Mouse (Mus musculus): ENCODE data around the gene Anapc16. TPM values are rescaled to one million over a fixed set of nuclear protein-coding genes. Genes with fewer than 3 reads are reported as not detected.
A peak's percentile ranks its signal among the peaks of the same experiment; 100 is the strongest.
"Not testable (repeated sequence)": the region's sequence is repeated elsewhere in the genome, so short reads cannot be mapped to it uniquely, and the experiment has no call there.

The Anapc16 gene
- polyA plus RNA-seq, 1 experiment: 62.1 TPM

DNA sequence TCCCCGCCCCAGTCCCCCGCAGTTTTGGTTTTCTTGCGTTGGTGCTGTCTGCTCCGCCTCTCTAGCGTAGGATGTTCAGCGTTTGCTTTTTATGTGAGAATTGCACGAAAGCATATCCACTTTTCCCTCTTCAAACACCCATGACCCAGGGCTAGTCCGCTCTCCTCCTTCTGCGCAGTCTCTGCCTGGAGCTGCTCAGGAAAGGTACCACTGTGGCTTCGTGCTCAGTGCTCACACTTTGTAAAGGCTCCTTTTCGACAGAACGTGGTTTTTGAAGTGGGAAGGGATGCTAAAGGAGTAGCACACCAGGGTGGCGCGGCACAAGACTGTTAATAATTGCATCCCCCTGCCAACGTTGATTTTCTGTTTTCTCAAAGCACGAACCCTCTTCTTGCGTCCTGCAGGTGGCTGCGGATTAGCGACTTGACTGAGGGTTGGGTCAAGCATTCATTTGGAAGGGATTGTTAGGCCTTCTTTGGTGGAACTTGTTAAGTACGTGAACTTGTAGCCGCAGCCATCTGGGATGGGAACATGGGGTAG is 348 bp upstream of the Anapc16 start:
- Histone ChIP-seq H3K27me3 (ENCODE audit: control insufficient read depth, insufficient read depth, low read length) (no peaks in the 10 kb centered on the region), H3K36me3 (ENCODE audit: control insufficient read depth, insufficient read depth, low read length) (peaks cover 5% of the 10 kb centered on the region), H3K4me3 (ENCODE audit: extremely low read depth, insufficient read depth, insufficient read length) (peak overlapping the region; percentile 66), H3K27ac (ENCODE audit: insufficient read depth, low read length) (peak overlapping the region; percentile 85), H3K4me1 (ENCODE audit: control insufficient read depth, insufficient read depth, insufficient read length) (peaks cover 8% of the 10 kb centered on the region; the same call in 1 of the 2 replicates)
- no peak for TF ChIP-seq CTCF (IDR thresholded peaks at IDR 0.05; ENCODE audit: extremely low read depth, insufficient read depth, insufficient read length, insufficient replicate concordance)
- TF ChIP-seq POLR2A (IDR thresholded peaks at IDR 0.05; ENCODE audit: low read depth, low read length): peak; percentile 5
- WGBS: 2% methylated on average over 21 of the region's 21 CpGs
- DNase-seq (ENCODE audit: low read depth in 1 of 2, low spot score in 2 of 2): no peak

DNA sequence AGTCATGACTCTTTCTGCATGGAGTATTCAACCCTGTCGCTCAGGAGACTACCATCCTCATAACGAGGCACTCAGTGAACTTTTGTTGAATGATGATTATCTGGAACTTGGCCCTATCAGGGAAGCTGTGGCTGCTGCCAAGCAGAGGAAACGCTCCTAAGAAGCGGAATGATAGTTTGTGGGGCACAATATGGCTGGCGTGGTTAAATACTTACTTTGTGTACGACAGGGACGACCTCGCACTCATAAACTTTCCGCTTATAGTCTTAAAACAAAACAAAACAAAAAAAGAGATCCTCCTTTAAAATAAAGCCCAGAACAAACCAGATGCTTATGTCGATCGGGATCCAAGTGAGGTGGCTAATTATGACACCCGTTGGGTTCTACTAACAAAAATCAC is 732 bp downstream of the Anapc16 start:
- no peak for DNase-seq (ENCODE audit: low read depth in 1 of 2, low spot score in 2 of 2)
- 2% methylated on average over 12 of the region's 12 CpGs for WGBS
- H3K27ac ChIP-seq (ENCODE audit: insufficient read depth, low read length): peak overlapping the region; percentile 99
- H3K4me1 ChIP-seq (ENCODE audit: control insufficient read depth, insufficient read depth, insufficient read length): peaks cover 8% of the 10 kb centered on the region; the same call in 1 of the 2 replicates
- peaks cover 2% of the 10 kb centered on the region; the same call in 1 of the 2 replicates for H3K36me3 ChIP-seq (ENCODE audit: control insufficient read depth, insufficient read depth, low read length)
- H3K4me3 ChIP-seq (ENCODE audit: extremely low read depth, insufficient read depth, insufficient read length): peak overlapping the region; percentile 85
- TF ChIP-seq POLR2A (IDR thresholded peaks at IDR 0.05; ENCODE audit: low read depth, low read length): no peak
- no peak for TF ChIP-seq CTCF (IDR thresholded peaks at IDR 0.05; ENCODE audit: extremely low read depth, insufficient read depth, insufficient read length, insufficient replicate concordance)
- H3K27me3 ChIP-seq (ENCODE audit: control insufficient read depth, insufficient read depth, low read length): no peaks in the 10 kb centered on the region

DNA sequence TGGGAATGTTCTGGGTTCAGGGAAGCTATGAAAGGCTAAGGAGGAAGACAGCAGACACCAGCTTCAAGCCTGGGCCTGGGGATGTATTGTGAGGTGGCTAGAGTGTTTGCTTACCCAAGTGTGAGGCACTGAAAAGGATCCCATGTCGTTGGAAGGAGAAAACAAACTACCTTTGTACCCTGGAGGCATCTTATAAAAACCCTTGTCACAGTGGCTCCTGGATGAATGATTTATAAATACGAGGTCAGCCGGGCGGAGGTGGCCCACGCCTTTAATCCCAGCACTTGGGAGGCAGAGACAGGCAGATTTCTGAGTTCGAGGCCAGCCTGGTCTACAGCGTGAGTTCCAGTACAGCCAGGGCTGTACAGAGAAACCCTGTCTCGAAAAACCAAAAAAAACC is 1.3 kb downstream of the Anapc16 start:
- H3K27ac ChIP-seq (ENCODE audit: insufficient read depth, low read length); H3K36me3 ChIP-seq (ENCODE audit: control insufficient read depth, insufficient read depth, low read length); DNase-seq (ENCODE audit: low read depth in 1 of 2, low spot score in 2 of 2); H3K4me3 ChIP-seq (ENCODE audit: extremely low read depth, insufficient read depth, insufficient read length); H3K27me3 ChIP-seq (ENCODE audit: control insufficient read depth, insufficient read depth, low read length); H3K4me1 ChIP-seq (ENCODE audit: control insufficient read depth, insufficient read depth, insufficient read length): not testable (repeated sequence)
- 82% methylated on average over 8 of the region's 8 CpGs for WGBS

DNA sequence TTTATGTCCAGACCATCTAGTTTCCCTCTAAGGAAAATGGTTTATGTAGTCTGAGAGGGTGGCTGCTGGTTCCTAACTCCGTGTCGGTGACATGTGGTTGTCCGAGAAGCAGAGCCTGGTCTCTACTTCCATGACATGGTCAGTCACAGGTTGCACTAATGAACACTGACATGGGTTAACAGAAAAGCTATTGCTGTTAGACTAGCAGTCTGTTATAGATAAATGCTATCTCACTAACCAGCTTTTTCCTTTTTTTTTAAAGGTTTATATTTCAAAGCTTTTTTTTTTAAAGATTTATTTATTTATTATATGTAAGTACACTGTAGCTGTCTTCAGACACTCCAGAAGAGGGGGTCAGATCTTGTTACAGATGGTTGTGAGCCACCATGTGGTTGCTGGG is 3.9 kb downstream of the Anapc16 start:
- Histone ChIP-seq H3K27me3 (ENCODE audit: control insufficient read depth, insufficient read depth, low read length) (no peaks in the 10 kb centered on the region), H3K27ac (ENCODE audit: insufficient read depth, low read length) (no peak overlapping the region), H3K36me3 (ENCODE audit: control insufficient read depth, insufficient read depth, low read length) (peaks cover 13% of the 10 kb centered on the region), H3K4me3 (ENCODE audit: extremely low read depth, insufficient read depth, insufficient read length) (no peak overlapping the region), H3K4me1 (ENCODE audit: control insufficient read depth, insufficient read depth, insufficient read length) (peaks cover 8% of the 10 kb centered on the region; the same call in 1 of the 2 replicates)
- 77% methylated on average over 3 of the region's 3 CpGs for WGBS
- no peak for TF ChIP-seq CTCF (IDR thresholded peaks at IDR 0.05; ENCODE audit: extremely low read depth, insufficient read depth, insufficient read length, insufficient replicate concordance)
- TF ChIP-seq POLR2A (IDR thresholded peaks at IDR 0.05; ENCODE audit: low read depth, low read length): no peak
- DNase-seq (ENCODE audit: low read depth in 1 of 2, low spot score in 2 of 2): no peak

DNA sequence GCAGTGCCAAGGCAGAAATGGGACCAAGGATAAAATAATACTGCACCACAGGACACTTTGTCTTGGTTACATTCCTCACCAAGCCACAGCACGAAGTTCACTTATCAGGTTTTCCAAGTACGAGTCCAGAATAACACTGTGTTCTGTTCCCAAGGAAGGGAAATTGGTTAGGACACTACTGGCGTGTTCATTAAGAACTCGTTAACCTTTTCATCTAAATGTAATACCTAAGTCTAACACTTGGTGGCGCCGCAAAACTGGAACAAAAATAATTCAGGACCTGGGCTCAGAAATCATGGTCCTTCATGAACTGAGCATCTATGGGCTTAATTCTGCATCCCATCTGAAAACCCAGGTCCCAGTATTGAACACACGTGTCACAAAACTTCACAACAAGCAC is 5.3 kb downstream of the Anapc16 start:
- no peak for TF ChIP-seq CTCF (IDR thresholded peaks at IDR 0.05; ENCODE audit: extremely low read depth, insufficient read depth, insufficient read length, insufficient replicate concordance)
- no peak for TF ChIP-seq POLR2A (IDR thresholded peaks at IDR 0.05; ENCODE audit: low read depth, low read length)
- H3K4me3 ChIP-seq (ENCODE audit: extremely low read depth, insufficient read depth, insufficient read length): no peak overlapping the region
- H3K27ac ChIP-seq (ENCODE audit: insufficient read depth, low read length): no peak overlapping the region
- H3K27me3 ChIP-seq (ENCODE audit: control insufficient read depth, insufficient read depth, low read length): no peaks in the 10 kb centered on the region
- DNase-seq (ENCODE audit: low read depth in 1 of 2, low spot score in 2 of 2): no peak
- peaks cover 8% of the 10 kb centered on the region; the same call in 1 of the 2 replicates for H3K4me1 ChIP-seq (ENCODE audit: control insufficient read depth, insufficient read depth, insufficient read length)
- peaks cover 13% of the 10 kb centered on the region for H3K36me3 ChIP-seq (ENCODE audit: control insufficient read depth, insufficient read depth, low read length)
- 17% methylated on average over 7 of the region's 7 CpGs for WGBS

DNA sequence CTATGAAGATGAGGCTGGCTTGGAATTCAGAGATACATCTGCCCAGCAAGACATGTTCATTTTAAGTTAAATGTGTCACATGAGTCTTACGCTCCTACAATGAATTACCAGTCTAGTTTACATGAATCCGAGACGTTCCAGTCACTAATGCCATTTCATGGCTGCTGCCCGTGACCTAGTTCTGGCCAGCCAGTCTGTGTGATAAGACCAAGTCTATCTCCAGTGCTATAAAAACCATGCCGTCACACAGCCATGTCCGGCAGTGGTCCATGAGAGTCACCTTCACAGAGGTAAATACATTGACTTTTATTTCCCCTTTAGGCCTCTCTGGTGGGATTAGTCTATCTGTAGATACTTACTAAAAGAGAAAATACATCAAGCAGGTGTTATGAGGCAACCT is 7.0 kb downstream of the Anapc16 start:
- TF ChIP-seq CTCF (IDR thresholded peaks at IDR 0.05; ENCODE audit: extremely low read depth, insufficient read depth, insufficient read length, insufficient replicate concordance): no peak
- TF ChIP-seq POLR2A (IDR thresholded peaks at IDR 0.05; ENCODE audit: low read depth, low read length): no peak
- no peak for DNase-seq (ENCODE audit: low read depth in 1 of 2, low spot score in 2 of 2)
- Histone ChIP-seq H3K36me3 (ENCODE audit: control insufficient read depth, insufficient read depth, low read length) (peaks cover 15% of the 10 kb centered on the region), H3K4me3 (ENCODE audit: extremely low read depth, insufficient read depth, insufficient read length) (no peak overlapping the region), H3K4me1 (ENCODE audit: control insufficient read depth, insufficient read depth, insufficient read length) (peaks cover 4% of the 10 kb centered on the region; the same call in 1 of the 2 replicates), H3K27ac (ENCODE audit: insufficient read depth, low read length) (no peak overlapping the region), H3K27me3 (ENCODE audit: control insufficient read depth, insufficient read depth, low read length) (no peaks in the 10 kb centered on the region)
- WGBS: 95% methylated on average over 6 of the region's 6 CpGs

DNA sequence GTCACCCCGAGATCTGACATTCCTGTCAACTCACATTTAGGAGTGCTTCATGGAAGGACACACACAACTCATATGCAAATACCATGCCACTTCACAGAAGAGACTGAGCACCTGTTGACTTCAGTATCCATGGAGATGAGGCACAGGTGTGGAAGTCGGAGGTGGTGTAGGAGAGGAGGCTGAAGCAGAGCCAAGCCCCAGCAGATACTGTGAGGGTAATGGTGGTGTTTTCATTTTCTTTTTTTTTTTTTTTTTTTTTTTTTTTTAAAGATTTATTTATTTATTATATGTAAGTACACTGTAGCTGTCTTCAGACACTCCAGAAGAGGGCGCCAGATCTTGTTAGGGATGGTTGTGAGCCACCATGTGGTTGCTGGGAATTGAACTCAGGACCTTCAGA is 9.1 kb downstream of the Anapc16 start:
- WGBS: 94% methylated on average over 2 of the region's 3 CpGs
- not testable (repeated sequence) for H3K4me1 ChIP-seq (ENCODE audit: control insufficient read depth, insufficient read depth, insufficient read length); H3K27me3 ChIP-seq (ENCODE audit: control insufficient read depth, insufficient read depth, low read length); DNase-seq (ENCODE audit: low read depth in 1 of 2, low spot score in 2 of 2); H3K27ac ChIP-seq (ENCODE audit: insufficient read depth, low read length); H3K4me3 ChIP-seq (ENCODE audit: extremely low read depth, insufficient read depth, insufficient read length)
- H3K36me3 ChIP-seq (ENCODE audit: control insufficient read depth, insufficient read depth, low read length): peaks cover 27% of the 10 kb centered on the region
